Mouse (Mus musculus): ENCODE data around the gene Carm1.

- TF ChIP-seq CTCF (IDR thresholded peaks at IDR 0.05; ENCODE audit: extremely low read depth, insufficient read length, insufficient replicate concordance, low read depth, low read length) (no peak), POLR2A (IDR thresholded peaks at IDR 0.05; ENCODE audit: low read depth, low read length) (no peak)
Measured at GRCm38 (mm10) chr9:21556996-21557395, 10.3 kb downstream of the Carm1 start.
